Mouse (Mus musculus): ENCODE results near the gene Tiprl.

DNA sequence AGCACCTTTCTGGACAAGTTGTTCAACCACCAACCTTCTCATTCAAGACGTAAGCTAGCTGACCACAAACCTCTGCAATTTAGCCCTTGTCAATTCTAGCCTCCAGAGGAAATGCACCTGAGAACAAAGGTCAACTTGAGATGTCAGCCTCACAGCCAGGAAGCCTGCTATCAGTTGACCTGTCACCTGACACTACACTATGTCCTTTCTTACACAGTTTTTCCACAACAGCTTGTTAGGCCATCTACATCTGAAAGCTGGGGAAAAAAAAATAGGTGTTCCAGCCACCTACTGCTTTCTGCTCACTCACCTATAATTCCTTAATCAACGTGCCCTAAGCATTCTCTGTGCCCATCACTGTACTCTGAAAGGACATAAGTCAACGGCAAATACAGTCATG lies 52.6 kb downstream of the Tiprl start:
- TF ChIP-seq CTCF (conservative IDR thresholded peaks at IDR 0.05 in 1 of 2, IDR thresholded peaks at IDR 0.05 in 1 of 2; ENCODE audit: low read depth in 2 of 2, low read length in 2 of 2), result no peak
- no peak for TF ChIP-seq EP300 (IDR thresholded peaks at IDR 0.05; ENCODE audit: low read length)
- TF ChIP-seq MAX (IDR thresholded peaks at IDR 0.05; ENCODE audit: low read length), result no peak
- TF ChIP-seq POLR2A (IDR thresholded peaks at IDR 0.05; ENCODE audit: low read depth, low read length), result no peak
- TF ChIP-seq CHD2 (IDR thresholded peaks at IDR 0.05; ENCODE audit: low read length), result no peak
- TF ChIP-seq ZKSCAN1 (IDR thresholded peaks at IDR 0.05; ENCODE audit: borderline replicate concordance, low read depth, low read length), result no peak
- no peak for TF ChIP-seq RCOR1 (conservative IDR thresholded peaks at IDR 0.05; ENCODE audit: low read depth, low read length)
- TF ChIP-seq ETS1 (conservative IDR thresholded peaks at IDR 0.05; ENCODE audit: low read depth, low read length), result no peak; the same call in 1 of the 2 replicates
- no peak for TF ChIP-seq MYC (IDR thresholded peaks at IDR 0.05; ENCODE audit: low read depth, low read length)
- TF ChIP-seq NELFE (IDR thresholded peaks at IDR 0.05; ENCODE audit: low read depth, low read length), result no peak
- TF ChIP-seq JUN (IDR thresholded peaks at IDR 0.05; ENCODE audit: insufficient read depth, low read depth, low read length), result no peak
- no peak for TF ChIP-seq MXI1 (IDR thresholded peaks at IDR 0.05; ENCODE audit: low read depth, low read length)
- TF ChIP-seq KAT2A (IDR thresholded peaks at IDR 0.05; ENCODE audit: insufficient replicate concordance, low read length), result no peak
- no peak for TF ChIP-seq SMC3 (IDR thresholded peaks at IDR 0.05; ENCODE audit: low read depth, low read length)

All from CH12.LX (cell line).